Mouse (Mus musculus) neutrophil, adult 5-6 weeks (primary cell): ENCODE results near the gene Acss1. TPM values are rescaled to one million over a fixed set of nuclear protein-coding genes. Genes with fewer than 3 reads are reported as not detected.

Experiments used
- ATAC-seq: fragments of 151-379, 151-347 bp; 2 replicates; pipeline ENCODE4 v1.8.0; 2017; ENCODE audit warnings: mild to moderate bottlenecking, moderate TSS enrichment; ENCODE audit not compliant: insufficient number of reproducible peaks, poor library complexity, low FRiP score, severe bottlenecking; ENCODE audit errors: extremely low read depth
- total RNA-seq: library from RNA; stranded (forward); fragments of 200-1000 nt; gene quantifications from 2 replicates; pipeline ENCODE4 v1.2.3, GENCODE M21; 2017

Gene Acss1
- total RNA-seq, 1 experiment from 2014 or later: 56.7 TPM

DNA sequence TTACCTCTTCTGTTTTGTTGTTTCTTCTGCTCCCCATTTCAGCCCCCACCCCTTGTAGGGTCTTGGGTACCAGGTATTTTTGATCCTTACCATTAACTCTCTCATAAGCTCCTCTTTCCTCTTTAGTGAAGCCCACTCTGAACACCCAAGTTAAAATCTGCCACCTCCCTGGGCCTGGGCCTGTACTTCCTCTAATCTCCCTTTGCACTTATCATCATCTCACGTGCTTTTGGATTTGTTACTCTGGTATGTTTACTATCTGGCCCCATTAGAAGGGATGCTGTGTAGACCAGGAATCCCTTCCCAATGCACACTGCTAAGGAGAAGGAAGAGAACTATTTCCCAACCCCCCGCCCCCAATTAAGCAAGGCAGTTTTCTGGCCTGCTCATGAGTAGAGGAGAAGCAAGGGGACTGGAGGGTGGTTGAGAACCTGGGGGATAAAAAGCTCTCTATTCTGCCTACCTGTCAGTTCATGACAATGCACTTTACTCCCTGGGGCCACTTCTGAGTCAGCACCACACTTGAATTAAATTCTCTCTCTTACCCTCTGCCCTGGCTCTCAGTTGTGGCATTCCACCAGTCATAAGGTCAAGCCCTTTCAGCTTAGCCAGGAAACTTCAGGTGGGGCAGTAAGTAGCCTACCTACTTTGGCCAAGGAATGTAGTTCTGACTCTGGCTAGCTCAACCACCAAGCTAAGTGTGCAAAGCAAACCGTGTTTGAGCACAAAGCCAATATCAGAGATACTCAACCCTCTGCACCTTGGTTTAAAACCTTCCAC lies 72.7 kb downstream of the Acss1 start:
- ATAC-seq: no peak

DNA sequence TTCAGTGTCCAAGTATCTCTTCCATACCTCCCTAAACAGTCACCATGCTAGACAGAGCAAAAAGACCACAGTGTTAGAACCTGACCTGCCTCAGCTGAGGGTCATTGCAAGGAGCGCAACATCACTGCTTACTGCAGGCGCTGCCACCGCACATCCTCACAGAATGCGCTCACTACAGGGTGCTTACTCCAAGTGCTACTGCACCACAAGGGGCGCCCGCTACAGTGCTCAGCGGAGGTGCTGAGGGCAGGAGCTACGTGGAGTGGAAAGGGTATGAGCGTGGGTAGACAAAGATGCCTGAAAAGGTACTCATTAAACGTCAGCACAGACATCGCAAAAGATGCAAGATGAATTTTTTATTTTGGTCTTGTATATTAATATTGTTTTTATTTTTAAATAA lies 79.2 kb downstream of the Acss1 start:
- no peak for ATAC-seq

DNA sequence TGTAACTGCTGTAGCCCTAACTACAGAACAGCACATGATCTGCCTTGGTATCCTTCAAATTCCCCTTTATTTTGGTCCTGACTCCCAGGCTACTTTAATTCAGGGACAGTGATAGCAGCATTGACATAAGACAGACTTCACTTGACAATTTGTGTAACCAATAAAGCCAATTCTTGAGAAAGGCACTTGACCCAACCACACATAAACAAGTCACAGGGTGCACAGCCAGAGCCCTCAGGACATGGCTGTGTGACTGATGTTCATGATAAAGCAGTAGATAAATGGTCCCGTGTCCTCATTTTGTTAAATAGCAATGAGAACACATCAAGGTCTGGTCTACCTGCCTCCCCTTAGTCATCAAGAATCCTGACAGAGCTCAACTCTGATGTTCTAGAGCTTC lies 88.7 kb downstream of the Acss1 start:
- ATAC-seq: no peak

DNA sequence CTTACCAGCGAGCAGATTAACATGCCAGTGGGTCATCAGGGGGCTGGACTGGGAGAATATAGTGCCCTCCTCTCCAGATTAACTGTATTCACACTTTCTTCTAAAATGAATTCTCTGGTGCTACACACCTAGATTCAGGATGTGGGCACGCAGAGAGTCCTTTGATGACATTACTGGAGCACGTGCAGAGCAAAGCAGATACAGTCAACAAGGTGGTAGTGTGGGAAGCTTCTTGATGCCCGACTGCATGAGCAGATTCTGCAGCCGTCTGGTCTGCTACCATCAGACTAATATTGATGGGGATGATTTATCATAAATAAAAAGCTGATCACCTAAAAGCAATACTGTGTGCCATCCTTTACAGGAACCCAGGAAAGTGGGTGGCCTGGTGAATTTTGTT lies 89.7 kb downstream of the Acss1 start:
- ATAC-seq: peak; percentile 39; the same call in 1 of the 2 replicates

DNA sequence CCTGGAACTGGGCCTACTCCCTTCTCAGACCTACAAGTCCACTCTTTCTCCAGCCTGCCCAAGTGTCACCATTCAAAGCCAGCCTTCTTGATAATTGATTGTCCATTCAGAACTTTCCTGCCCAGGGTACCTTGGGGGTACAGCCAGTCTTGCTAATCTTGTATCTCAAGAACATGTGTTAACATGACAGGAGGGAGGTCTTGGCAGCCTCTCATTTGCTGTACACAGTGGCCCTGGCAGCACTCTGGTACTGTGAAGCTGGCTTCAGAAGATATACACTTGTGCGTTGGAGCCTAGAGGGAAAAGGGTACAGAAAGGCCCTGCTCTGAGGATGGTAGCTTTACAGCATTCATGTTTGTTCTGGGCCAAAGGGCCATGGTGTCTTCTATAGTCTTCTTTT lies 92.0 kb downstream of the Acss1 start:
- ATAC-seq: no peak

DNA sequence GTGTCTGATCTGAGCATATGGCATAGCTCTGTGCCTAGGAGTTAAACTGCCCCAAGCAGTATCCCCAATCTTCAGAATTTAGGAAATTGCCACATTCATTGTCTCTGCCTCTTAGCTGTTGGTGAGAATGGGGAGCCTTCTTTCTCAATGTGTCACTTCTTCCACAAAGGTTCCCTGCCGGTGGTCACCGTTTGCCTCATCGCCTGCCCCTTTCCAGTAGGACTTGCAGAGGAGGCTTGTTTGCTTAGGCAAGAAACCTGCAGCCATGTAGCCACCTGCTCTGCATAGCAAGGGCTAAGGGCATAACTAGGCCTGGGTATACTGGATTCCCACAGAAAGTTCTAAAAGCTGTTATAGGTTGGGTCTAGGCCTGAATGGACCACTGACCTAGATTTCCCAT lies 95.8 kb downstream of the Acss1 start:
- ATAC-seq: no peak

DNA sequence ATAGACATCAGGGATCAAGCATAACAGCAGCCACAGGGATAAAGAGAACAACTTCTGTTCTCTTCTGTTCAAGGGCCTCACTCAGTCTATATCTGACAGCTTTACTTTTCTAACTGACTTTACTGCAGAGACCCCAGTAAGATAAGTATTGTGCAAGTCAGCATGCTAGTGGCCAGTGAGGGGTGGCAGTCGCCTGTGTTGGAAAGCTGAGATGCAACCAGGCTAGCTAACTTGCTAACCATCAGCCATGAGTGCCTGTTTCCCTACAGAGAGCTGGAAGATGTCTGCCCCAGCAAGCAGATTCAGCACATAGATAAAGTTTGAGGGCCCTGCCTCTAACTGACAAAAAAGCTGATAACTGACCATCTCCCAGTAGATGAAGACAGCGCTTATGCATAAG lies 97.5 kb downstream of the Acss1 start:
- ATAC-seq: no peak

DNA sequence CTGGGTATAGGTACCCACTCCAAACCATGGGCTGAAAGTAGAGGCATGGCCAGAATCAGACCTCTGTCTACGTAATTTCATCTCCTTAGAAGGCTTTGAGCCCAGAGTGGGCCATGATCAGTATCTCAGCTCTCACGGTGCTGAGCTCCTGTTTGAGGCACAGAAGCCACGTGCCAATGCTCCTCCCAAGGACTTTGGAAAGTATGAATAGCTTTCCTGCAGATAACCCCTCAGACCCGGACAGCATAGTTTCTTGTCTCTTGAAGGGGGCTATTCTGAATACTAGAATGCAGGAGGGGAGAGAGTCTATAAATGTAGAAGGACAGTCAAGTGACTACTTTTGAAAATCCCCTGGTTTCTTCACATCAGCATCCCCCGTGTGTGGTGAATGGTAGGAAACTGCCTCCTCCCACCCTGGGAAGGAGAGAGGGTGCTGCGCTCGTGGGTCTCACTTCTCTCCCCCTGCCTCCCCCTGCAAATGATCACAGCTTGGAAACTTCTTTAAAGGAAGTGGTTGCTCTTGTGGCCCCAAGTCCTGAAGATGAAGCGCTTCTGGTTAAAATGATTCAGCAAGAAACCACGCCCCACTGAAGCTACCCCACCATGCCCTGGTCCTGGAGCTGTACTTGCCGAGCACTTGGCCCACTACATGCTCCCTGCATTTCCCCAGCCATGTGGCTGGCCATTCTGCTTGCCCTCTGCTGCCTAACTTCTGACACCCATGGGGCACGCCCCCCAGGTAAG lies 98.3 kb downstream of the Acss1 start, which contains the start of gene Cst7:
TSS of gene Cst7 (plus strand) at position 569 of the 744 bp plus-strand sequence.
- ATAC-seq: peak; percentile 47; the same call in 1 of the 2 replicates

Other genes starting within 250 kb of the Acss1 start
- gene Zfp442, start 217.0 kb downstream of the Acss1 start, total RNA-seq: 1.7 and 2.2 TPM in 2 replicates
- not detected in 2 replicates for gene Zfp345, start 183.4 kb downstream of the Acss1 start, total RNA-seq
- gene Cst7, start 98.1 kb downstream of the Acss1 start, total RNA-seq: 2.3 and 7.6 TPM in 2 replicates
- 23.9 and 25.6 TPM in 2 replicates for gene Apmap, start 59.9 kb downstream of the Acss1 start, total RNA-seq
- gene Vsx1, start 20.9 kb upstream of the Acss1 start, total RNA-seq: 0.12 TPM in 1 of 2 replicates, not detected in the other
- 18.4 and 22.6 TPM in 2 replicates for gene Entpd6, start 80.5 kb upstream of the Acss1 start, total RNA-seq
- gene Pygb, start 118.2 kb upstream of the Acss1 start, total RNA-seq: 31.7 and 41.9 TPM in 2 replicates
- 55.6 and 59.3 TPM in 2 replicates for gene Abhd12, start 236.2 kb upstream of the Acss1 start, total RNA-seq
- 4.2 and 6.1 TPM in 2 replicates for gene Gins1, start 236.9 kb upstream of the Acss1 start, total RNA-seq